Mouse (Mus musculus): Measurements from ENCODE around the gene Gm17190. TPM values are rescaled to one million over a fixed set of nuclear protein-coding genes. Genes with fewer than 3 reads are reported as not detected.
"Not testable (repeated sequence)": the region's sequence is repeated elsewhere in the genome, so short reads cannot be mapped to it uniquely, and the experiment has no call there.

The Gm17190 gene
- polyA plus RNA-seq (2012; rRNA removed) = not detected in 2 replicates

DNA sequence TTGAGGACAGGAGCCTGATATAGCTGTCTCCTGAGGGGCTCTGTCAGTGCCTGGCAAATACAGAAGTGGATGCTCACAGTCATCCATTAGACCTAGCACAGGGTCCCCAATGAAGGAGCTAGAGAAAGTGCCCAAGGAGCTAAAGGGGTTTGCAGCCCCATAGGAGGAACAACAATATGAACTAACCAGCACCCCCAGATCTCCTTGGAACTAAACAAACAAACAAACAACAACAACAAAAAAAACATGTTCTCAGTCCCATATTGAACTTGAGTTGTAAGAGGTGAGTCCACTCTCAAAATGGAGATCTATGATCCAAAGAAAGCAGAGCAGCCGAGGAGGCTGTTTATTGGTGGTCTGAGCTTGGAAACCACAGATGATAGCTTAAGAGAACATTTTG, at the start of gene Gm17190:
Gene Gm17190, plus strand, starts transcription at position 301 of the 400 bp plus-strand sequence.
- WGBS = 86% methylated on average over 1 of the region's 1 CpGs
- not testable (repeated sequence) for DNase-seq (ENCODE audit: low read depth in 1 of 2, low spot score in 2 of 2); H3K4me1 ChIP-seq (ENCODE audit: control insufficient read depth, insufficient read depth, insufficient read length); H3K36me3 ChIP-seq (ENCODE audit: control insufficient read depth, insufficient read depth, low read length); H3K4me3 ChIP-seq (ENCODE audit: extremely low read depth, insufficient read depth, insufficient read length); H3K27ac ChIP-seq (ENCODE audit: insufficient read depth, low read length); H3K27me3 ChIP-seq (ENCODE audit: control insufficient read depth, insufficient read depth, low read length)

GRCm38 (mm10) chr13:96039536-96039935, 42.3 kb upstream of the Gm17190 start:
- no peak for DNase-seq (ENCODE audit: low read depth in 1 of 2, low spot score in 2 of 2)
- Histone ChIP-seq H3K4me3 (ENCODE audit: extremely low read depth, insufficient read depth, insufficient read length) (no peak overlapping the region), H3K27ac (ENCODE audit: insufficient read depth, low read length) (no peak overlapping the region), H3K36me3 (ENCODE audit: control insufficient read depth, insufficient read depth, low read length) (no peaks in the 10 kb centered on the region), H3K4me1 (ENCODE audit: control insufficient read depth, insufficient read depth, insufficient read length) (no peaks in the 10 kb centered on the region), H3K27me3 (ENCODE audit: control insufficient read depth, insufficient read depth, low read length) (no peaks in the 10 kb centered on the region)
- 79% methylated on average over 1 of the region's 1 CpGs for WGBS
- TF ChIP-seq CTCF (IDR thresholded peaks at IDR 0.05; ENCODE audit: extremely low read depth, insufficient read depth, insufficient read length, insufficient replicate concordance) (no peak), POLR2A (IDR thresholded peaks at IDR 0.05; ENCODE audit: low read depth, low read length) (no peak)

GRCm38 (mm10) chr13:96040275-96041042, 41.4 kb upstream of the Gm17190 start:
- no peak overlapping the region for H3K4me3 ChIP-seq (ENCODE audit: extremely low read depth, insufficient read depth, insufficient read length)
- H3K36me3 ChIP-seq (ENCODE audit: control insufficient read depth, insufficient read depth, low read length) = no peaks in the 10 kb centered on the region
- 81% methylated on average over 11 of the region's 11 CpGs for WGBS
- no peak overlapping the region for H3K27ac ChIP-seq (ENCODE audit: insufficient read depth, low read length)
- no peak for TF ChIP-seq CTCF (IDR thresholded peaks at IDR 0.05; ENCODE audit: extremely low read depth, insufficient read depth, insufficient read length, insufficient replicate concordance)
- TF ChIP-seq POLR2A (IDR thresholded peaks at IDR 0.05; ENCODE audit: low read depth, low read length) = no peak
- no peaks in the 10 kb centered on the region for H3K27me3 ChIP-seq (ENCODE audit: control insufficient read depth, insufficient read depth, low read length)
- no peaks in the 10 kb centered on the region for H3K4me1 ChIP-seq (ENCODE audit: control insufficient read depth, insufficient read depth, insufficient read length)
- no peak for DNase-seq (ENCODE audit: low read depth in 1 of 2, low spot score in 2 of 2)

GRCm38 (mm10) chr13:96045396-96045795, 36.5 kb upstream of the Gm17190 start:
- no peak for DNase-seq (ENCODE audit: low read depth in 1 of 2, low spot score in 2 of 2)
- Histone ChIP-seq H3K27me3 (ENCODE audit: control insufficient read depth, insufficient read depth, low read length) (no peaks in the 10 kb centered on the region), H3K4me1 (ENCODE audit: control insufficient read depth, insufficient read depth, insufficient read length) (no peaks in the 10 kb centered on the region), H3K36me3 (ENCODE audit: control insufficient read depth, insufficient read depth, low read length) (no peaks in the 10 kb centered on the region), H3K27ac (ENCODE audit: insufficient read depth, low read length) (no peak overlapping the region), H3K4me3 (ENCODE audit: extremely low read depth, insufficient read depth, insufficient read length) (no peak overlapping the region)
- TF ChIP-seq CTCF (IDR thresholded peaks at IDR 0.05; ENCODE audit: extremely low read depth, insufficient read depth, insufficient read length, insufficient replicate concordance) (no peak), POLR2A (IDR thresholded peaks at IDR 0.05; ENCODE audit: low read depth, low read length) (no peak)
- WGBS = 83% methylated on average over 5 of the region's 5 CpGs

- Histone ChIP-seq H3K27me3 (ENCODE audit: control insufficient read depth, insufficient read depth, low read length) (no peaks in the 10 kb centered on the region), H3K36me3 (ENCODE audit: control insufficient read depth, insufficient read depth, low read length) (no peaks in the 10 kb centered on the region), H3K4me1 (ENCODE audit: control insufficient read depth, insufficient read depth, insufficient read length) (no peaks in the 10 kb centered on the region), H3K27ac (ENCODE audit: insufficient read depth, low read length) (no peak overlapping the region), H3K4me3 (ENCODE audit: extremely low read depth, insufficient read depth, insufficient read length) (no peak overlapping the region)
- DNase-seq (ENCODE audit: low read depth in 1 of 2, low spot score in 2 of 2) = no peak
- WGBS = 25% methylated on average over 3 of the region's 3 CpGs
- TF ChIP-seq POLR2A (IDR thresholded peaks at IDR 0.05; ENCODE audit: low read depth, low read length) (no peak), CTCF (IDR thresholded peaks at IDR 0.05; ENCODE audit: extremely low read depth, insufficient read depth, insufficient read length, insufficient replicate concordance) (no peak)
Measured at GRCm38 (mm10) chr13:96052755-96053154, 29.1 kb upstream of the Gm17190 start.

DNA sequence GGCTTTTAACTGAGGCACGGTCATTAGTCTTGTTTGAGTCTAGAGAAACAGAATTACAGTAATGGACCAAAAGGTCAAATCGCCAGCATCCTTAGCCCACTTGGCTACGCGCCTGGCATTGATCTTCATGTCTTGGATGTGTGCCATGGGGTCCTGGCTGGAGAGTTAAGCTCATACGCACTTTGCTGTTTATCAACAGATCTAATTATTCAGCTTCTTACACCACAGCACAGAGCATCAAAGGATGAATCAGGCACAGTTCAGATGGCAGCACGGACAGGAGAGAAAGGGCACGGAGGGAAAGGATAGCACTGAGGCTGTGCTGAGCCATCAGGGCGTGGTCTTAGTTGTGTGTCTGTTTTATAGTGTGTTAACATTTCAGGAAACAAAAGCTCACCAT, 8.3 kb upstream of the Gm17190 start:
- DNase-seq (ENCODE audit: low read depth in 1 of 2, low spot score in 2 of 2) = no peak
- no peak overlapping the region for H3K4me3 ChIP-seq (ENCODE audit: extremely low read depth, insufficient read depth, insufficient read length)
- no peaks in the 10 kb centered on the region for H3K36me3 ChIP-seq (ENCODE audit: control insufficient read depth, insufficient read depth, low read length)
- TF ChIP-seq CTCF (IDR thresholded peaks at IDR 0.05; ENCODE audit: extremely low read depth, insufficient read depth, insufficient read length, insufficient replicate concordance) (no peak), POLR2A (IDR thresholded peaks at IDR 0.05; ENCODE audit: low read depth, low read length) (no peak)
- WGBS = 81% methylated on average over 8 of the region's 8 CpGs
- no peak overlapping the region for H3K27ac ChIP-seq (ENCODE audit: insufficient read depth, low read length)
- H3K4me1 ChIP-seq (ENCODE audit: control insufficient read depth, insufficient read depth, insufficient read length) = no peaks in the 10 kb centered on the region
- H3K27me3 ChIP-seq (ENCODE audit: control insufficient read depth, insufficient read depth, low read length) = no peaks in the 10 kb centered on the region; the same call in 1 of the 2 replicates

GRCm38 (mm10) chr13:96081276-96081675, 578 bp upstream of the Gm17190 start, which contains the start of gene Gm20075:
Gm20075 (minus strand) TSS chr13:96081376.
- not testable (repeated sequence) for H3K4me3 ChIP-seq (ENCODE audit: extremely low read depth, insufficient read depth, insufficient read length); H3K36me3 ChIP-seq (ENCODE audit: control insufficient read depth, insufficient read depth, low read length); H3K4me1 ChIP-seq (ENCODE audit: control insufficient read depth, insufficient read depth, insufficient read length); H3K27ac ChIP-seq (ENCODE audit: insufficient read depth, low read length); DNase-seq (ENCODE audit: low read depth in 1 of 2, low spot score in 2 of 2); H3K27me3 ChIP-seq (ENCODE audit: control insufficient read depth, insufficient read depth, low read length)
- 86% methylated on average over 3 of the region's 3 CpGs for WGBS
